Mouse (Mus musculus) thymus, postnatal 25 days (tissue): ENCODE measurements around the gene Ncoa5.

Experiments
- DNase-seq: peaks from one replicate; pipeline ENCODE4 v3.0.0; 2022

The Ncoa5 gene

GRCm38 (mm10) chr2:165049044-165049443 is 14.4 kb upstream of the Ncoa5 start:
- DNase-seq = no peak

- no peak for DNase-seq
These were observed 9.1 kb upstream of the Ncoa5 start for GRCm38 (mm10) chr2:165043729-165044128.

GRCm38 (mm10) chr2:165043090-165043636 is 8.5 kb upstream of the Ncoa5 start:
- no peak for DNase-seq

DNA sequence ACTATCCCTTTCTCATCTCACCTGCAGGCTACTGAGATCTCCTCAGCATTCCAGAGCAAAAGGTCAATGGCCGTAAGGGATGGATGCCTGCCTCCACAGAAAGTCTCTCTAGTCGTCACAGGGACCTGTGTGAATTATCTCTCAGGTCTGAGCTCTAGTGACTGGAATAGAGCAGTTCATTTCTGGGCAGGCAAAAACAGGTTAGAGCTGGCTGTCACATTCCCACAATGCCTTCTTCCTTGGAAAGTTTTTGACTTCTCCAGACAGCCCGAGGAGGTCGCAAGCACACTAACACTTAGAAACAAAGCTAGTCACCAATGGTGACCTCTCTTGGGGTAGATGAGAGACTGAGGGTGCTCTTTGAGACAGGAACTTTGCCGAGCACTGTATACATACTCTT is 7.5 kb upstream of the Ncoa5 start:
- no peak for DNase-seq

DNA sequence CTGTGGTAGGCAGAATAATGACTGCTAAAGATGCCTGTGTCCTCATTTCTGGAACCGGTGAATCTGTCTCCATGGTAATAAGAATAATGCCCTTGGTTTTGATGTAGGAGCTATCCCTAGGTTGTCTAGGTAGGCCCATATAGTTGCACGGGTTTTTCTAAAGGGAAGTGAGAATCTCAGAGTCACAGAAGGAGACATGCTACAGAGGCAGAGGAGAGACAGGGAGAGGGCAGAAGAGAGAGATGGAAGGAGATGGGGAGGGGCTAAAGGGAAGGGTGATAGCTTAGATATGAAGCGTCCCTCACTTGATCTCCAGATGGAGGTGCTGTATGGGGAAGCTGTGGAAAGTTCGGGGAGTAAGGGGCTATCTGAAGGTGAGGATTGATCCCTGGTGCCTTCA is 2.7 kb upstream of the Ncoa5 start:
- no peak for DNase-seq

DNA sequence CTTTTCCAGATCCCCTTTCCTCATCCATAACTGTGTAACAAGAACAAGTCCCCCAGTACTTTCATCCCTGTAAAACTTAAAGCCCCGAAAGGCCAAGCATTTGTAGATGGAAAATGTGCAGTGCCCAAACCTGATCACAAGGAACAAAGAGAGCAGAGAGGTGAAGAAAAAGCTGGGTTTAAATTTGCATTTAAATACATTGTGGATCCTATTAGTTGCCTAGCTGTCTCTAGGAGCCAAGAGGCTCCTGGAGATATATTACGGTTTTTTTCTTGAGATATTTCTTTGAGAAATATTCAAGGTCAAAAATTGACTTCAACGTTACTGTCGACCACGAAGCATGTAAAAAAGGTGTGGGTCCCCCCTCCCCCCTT is 378 bp upstream of the Ncoa5 start:
- DNase-seq = no peak

- DNase-seq = no peak
These were observed 1.4 kb downstream of the Ncoa5 start for GRCm38 (mm10) chr2:165033306-165033705.

DNA sequence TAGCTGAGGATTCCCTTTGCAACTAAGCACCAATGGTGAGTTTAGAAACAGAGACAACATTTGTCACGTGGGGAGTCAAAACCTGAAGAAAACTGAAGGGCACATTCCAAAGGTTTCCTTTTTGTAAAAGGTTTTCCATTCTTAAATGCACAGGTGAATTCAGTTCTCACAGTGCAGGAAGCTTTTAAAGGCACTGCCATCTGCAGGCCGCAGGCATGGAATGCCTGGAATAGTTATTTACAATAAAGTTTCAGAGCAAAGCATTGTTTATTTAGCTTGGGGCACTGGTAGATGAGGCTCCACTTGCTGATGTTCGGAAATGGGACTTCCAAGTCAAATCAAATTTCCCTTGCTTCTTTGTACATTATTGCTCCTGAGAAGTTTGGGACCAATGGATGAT is 2.1 kb downstream of the Ncoa5 start:
- DNase-seq = no peak

DNA sequence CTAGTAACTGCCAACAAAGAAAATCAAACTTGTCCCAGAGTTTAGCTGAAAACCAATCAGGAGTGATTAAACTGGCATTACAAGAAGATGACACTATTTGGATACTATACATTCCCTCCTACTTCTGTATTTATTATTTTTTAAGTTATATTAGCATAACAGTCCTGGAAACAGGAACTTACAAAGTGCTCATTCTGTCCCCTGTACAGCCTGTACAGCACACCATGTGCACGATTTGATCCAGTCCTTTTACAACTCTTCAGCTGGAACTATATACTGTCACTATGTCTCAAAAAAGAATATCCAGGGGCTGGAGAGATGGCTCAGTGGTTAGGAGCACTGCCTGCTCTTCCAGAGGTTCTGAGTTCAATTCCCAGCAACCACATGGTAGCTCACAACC is 7.5 kb downstream of the Ncoa5 start:
- no peak for DNase-seq

DNA sequence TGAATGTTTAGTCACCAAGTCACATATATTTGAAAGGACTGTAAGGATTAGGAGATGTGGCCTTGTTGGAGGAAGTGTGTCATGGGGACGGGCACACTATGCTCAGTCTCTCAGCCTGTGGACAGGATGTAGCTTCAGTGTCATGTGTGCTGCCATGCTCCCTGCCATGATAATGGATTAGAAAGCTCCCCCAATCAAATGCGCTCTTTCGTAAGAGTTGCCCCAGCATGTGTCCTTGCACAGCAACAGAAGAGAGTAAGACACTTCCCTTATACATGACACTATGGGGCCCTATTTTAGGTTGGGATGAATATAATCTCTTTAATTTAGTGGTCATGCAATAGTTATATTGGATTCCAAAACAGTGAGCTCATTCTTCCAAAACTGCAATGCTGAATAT is 14.2 kb downstream of the Ncoa5 start:
- DNase-seq = no peak

GRCm38 (mm10) chr2:165014935-165015334 is 19.7 kb downstream of the Ncoa5 start:
- no peak for DNase-seq

GRCm38 (mm10) chr2:165010351-165010750 is 24.3 kb downstream of the Ncoa5 start:
- DNase-seq = no peak

- DNase-seq = no peak
These were observed 25.1 kb downstream of the Ncoa5 start for GRCm38 (mm10) chr2:165009581-165009980.

DNA sequence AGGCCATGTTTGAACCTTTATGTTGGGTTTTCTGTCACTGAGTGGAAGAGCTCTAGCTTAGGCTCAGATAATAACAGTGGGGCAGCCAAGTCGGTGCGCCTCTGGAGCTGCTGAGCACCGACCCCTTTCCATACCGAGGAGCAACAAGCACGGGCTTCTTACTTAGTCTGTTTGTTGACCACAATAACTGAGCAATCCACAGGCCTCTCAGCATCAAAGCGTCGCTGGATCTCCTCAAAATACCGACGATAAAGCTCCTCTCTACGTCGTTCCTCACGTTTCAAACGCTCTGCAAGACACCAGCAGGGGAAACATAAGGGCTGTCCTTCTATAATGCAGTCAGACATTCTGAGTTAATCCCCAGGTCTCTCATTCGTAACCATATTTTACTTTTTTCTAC is 25.5 kb downstream of the Ncoa5 start:
- DNase-seq = no peak

DNA sequence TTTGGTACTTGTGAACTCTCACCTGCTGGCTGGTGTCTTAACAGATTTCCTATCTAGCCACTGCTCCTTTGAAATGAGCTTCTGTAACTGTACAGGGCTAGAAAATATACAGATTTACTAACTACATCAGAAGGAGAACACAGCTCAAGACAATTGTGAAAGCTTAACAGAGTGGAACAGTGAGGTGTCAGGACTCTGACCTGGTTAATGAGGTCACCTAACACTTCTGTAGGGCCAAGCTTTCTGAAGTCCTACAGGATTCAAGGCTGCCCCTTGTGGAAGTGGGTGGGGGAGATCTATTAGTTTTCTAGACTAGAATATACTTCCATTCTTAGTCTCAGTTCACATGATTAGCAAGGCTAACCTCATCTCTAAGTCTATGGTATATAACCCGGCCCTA is 26.7 kb downstream of the Ncoa5 start:
- DNase-seq = no peak

DNA sequence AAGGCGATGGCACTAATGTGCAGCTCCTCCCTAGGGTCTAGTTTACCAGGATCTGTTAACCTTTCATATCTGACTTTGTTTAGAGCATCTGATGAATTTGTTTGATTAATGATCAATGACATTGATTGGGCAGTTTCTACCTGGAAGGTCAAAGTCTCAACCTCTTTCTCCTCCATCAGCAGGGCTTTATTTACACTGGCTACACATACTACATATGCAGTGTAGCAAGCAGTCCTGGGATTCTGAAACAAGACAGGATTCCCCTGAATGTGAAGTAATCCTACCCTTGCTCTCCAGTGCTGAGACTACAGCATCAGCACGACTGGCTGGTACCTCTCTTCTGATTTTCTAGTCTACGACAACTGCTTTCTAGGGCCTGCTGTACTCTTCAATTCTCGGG is 27.9 kb downstream of the Ncoa5 start:
- no peak for DNase-seq

GRCm38 (mm10) chr2:165004237-165004636 is 30.4 kb downstream of the Ncoa5 start:
- DNase-seq = no peak

- DNase-seq = no peak
These were observed 31.6 kb downstream of the Ncoa5 start for GRCm38 (mm10) chr2:165003108-165003507.

DNA sequence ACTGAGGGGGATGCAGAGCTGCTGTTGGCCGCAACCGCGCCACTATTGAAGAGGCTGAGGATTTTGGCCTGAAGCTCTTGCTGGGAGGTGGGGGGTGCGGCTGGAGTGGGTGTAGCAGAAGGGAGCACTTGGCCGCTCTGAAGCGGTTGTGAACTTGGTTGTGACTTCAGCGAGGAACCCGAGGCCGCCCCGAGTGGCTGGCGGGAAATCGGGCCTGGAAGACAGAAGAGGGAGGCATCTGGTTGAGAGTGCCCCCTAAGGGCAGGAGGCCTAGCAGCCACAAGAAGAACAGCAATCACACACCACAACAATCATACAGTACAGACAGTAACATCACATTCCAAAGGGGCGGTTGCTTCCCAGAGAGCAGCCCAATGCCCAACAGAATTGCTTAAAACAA is 32.7 kb downstream of the Ncoa5 start:
- no peak for DNase-seq

DNA sequence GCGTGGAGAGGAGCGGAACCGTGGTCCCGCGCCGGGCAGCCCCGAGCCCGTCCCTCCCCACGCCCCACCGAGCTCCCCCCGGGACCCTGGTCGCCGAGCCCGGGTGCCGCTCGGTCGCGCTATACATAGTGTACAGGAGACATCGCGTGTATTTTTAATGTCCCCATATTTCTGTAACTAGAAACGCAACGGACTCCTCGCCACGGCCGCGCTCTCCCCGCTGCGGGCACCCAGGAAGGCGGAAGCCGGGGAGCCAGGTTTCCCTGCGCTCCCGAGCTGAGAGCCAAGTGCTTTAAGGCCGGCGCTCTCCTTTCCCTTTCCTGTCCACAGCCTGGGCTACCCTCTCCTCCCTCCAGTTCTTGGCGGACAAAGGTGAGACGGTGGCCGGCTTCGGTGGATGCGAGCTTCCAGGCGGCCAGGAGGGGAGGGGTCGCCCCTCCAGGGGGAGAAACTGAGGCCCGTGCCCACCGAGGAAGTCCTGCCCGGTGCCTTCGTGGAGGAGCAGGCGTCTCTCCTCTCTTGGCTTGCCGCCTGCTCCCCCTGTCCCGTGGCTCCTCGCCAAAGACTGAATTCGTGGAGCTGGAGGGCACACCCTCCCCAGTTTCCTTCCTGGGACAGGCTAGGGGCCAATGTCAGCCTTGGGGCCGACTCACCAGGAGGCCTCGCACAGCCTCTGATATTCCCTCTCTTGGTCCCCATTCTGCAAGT is 36.8 kb downstream of the Ncoa5 start:
- no peak for DNase-seq

GRCm38 (mm10) chr2:164996848-164997720 is 37.6 kb downstream of the Ncoa5 start:
- DNase-seq = no peak

GRCm38 (mm10) chr2:164995976-164996375 is 38.7 kb downstream of the Ncoa5 start:
- DNase-seq = no peak

DNA sequence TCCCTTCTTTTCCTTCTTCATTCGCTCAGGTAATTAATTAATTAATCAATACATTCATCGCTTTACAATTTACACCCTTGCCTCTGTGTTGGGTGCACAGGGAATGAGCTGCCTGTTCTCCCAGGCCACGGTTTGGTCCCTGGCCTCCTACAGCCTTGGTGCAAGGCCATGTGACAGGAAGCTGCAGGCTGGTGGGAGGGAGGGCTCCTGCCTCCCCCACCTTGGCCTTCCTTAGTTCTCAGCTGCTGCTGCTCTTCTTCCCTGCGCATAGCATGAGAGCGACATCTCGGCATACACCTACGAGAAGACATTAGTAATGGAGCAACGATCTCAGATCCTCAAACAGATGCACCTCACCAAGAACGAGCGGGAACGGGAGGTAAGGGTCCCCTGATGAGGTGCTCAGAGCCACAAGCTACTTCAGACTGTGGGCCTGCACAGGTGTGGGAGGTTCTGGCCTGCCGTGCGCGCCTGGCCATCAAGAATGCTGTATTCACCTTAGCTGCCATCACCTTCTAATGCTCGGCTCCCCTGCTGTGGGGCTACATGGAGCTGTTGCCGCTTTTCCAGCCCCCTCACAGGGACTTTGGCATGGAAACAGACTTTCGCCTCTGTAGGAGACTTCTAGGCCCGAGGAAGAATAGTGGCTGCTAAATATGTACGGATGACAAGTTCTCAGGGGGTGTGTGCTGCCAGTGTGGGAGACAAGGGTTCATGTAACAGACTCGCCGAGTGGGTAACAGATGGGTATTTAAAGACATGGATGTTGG is 39.8 kb downstream of the Ncoa5 start:
- no peak for DNase-seq
